Mouse (Mus musculus) v-Abl transformed pro-B cells (cell line): Measurements from ENCODE around the gene Bpifb9a.
"Not testable (repeated sequence)": the region's sequence is repeated elsewhere in the genome, so short reads cannot be mapped to it uniquely, and the experiment has no call there.

ENCODE experiments used
- in situ Hi-C, 2 experiments: fragments of 400-800 bp; cut with MboI; formaldehyde crosslinking; loops; one replicate each; pipeline ENCODE4 v1.15.1; 2025; ENCODE audit not compliant: unreplicated experiment in 2 of 2

Bpifb9a gene

GRCm38 (mm10) chr2:154300496-154300895 lies 42.8 kb downstream of the Bpifb9a start:
- in situ Hi-C loops, result no loop called here

DNA sequence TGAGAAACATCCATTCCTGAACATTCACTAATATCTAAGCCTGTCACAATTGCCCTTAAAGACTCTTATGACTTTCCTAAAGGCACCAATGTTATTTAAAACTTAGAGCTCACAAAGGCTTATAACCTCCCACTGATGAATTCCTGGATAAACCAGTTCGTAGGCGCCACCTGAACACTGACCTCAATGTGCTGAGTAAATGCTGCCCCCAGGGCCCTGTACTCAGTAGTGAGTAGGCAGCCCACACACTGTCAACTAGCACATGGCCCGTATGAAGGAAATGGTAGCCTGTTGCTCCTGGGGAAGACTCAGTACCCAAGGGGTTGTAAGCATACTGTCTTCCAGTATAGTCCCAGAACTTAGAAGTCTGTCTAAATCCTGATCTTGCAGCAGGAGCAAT lies 44.1 kb downstream of the Bpifb9a start:
- in situ Hi-C loops, result no loop called here

DNA sequence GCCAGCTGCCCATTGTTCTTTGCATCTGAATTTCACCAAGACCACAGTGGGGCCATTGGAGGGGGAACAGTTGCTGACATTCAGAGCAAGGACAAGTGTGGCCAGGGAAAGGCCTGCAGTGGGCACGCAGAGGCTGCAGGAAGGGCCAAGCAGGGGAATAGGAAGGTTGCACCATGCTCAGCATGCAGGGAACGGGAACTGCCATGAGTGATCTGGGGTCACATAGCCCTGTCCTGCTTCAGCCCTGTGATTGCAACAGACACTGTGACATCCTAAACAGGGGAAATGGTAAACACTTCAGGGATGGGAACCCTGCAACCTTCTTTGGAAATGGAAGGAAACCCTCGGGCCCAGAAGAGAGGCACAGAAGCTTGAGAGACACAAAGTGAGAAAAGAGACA lies 47.0 kb downstream of the Bpifb9a start:
- in situ Hi-C loops, result not testable (repeated sequence)

GRCm38 (mm10) chr2:154306927-154307326 lies 49.3 kb downstream of the Bpifb9a start, which contains the start of gene Bpifb9b:
TSS of gene Bpifb9b (plus strand) at chr2:154307227.
- in situ Hi-C loops, result not testable (repeated sequence)

DNA sequence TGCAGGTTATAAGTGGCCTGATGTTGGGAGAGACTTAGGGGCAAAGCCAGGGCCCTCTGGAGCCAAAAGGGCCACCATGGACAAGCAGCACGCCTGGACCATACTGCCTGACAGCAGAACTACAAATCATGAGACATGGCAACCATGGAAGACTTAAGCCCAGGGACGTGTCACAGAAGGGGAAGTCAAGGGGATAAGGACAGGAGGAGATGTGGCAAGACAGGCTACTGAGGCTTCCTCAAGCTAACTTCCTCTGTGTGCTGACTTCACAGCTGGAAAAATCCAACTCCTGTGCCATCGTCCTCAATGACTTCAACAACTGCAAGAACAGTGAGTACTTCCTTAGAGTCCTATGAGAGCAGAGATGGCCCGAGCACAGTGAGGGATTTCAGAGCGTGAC lies 56.1 kb downstream of the Bpifb9a start:
- in situ Hi-C loops, result not testable (repeated sequence)
